Mouse (Mus musculus): ENCODE results near the gene Zfp62. TPM values are rescaled to one million over a fixed set of nuclear protein-coding genes. Genes with fewer than 3 reads are reported as not detected.

Gene Zfp62
- polyA plus RNA-seq, 1 experiment from 2014 or later, result 61.0 TPM

DNA sequence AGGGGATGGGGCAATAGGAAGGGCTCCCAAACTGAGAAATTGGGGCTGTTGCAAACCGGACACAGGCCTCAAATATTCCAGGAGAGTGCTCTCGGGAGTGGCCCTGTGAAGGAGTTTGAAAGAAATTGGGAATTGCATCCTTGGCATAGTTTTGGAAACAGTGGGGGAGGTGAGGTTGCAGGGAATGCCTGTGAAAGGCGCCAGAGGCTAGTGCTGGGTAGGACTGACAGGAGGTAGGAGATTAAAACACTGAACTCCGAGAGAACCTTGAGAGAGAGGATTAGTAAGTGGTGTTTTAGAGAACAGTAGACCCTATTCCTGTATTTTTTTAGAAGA lies 41.5 kb downstream of the Zfp62 start:
- Histone ChIP-seq H3K4me2 (replicated peaks) (peak overlapping the region; percentile 68), H3K4me3 (peak overlapping the region; percentile 57), H3K36me3 (no peaks in the 10 kb centered on the region), H3K9ac (peak overlapping the region; percentile 59), H3K9me3 (no peaks in the 10 kb centered on the region), H3K27ac (no peak overlapping the region), H3K27me3 (replicated peaks) (no peaks in the 10 kb centered on the region), H3K4me1 (peaks cover 15% of the 10 kb centered on the region)
- ATAC-seq (ENCODE audit: low FRiP score, low read depth), result no peak
- WGBS, result 2% methylated on average over 4 of the region's 4 CpGs

DNA sequence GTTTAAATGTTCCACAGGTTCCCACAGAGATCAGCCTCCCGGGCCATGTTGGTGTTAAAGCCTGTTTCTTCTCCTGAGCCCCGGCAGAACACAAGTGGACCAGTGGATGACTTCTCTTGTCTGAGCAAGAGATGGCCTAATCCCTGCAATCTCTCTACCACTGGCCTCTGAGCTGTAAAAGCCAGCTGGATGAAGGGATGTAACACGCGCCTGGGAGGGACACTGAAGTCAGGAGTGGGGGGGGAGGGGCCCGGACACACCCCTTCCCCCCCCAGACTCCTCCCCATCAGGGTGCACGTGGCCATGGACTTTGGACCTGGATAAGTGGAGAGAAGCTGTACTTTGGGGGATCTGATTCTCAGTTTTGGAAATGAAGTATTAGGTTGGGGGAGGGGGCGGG lies 42.1 kb downstream of the Zfp62 start:
- no peak overlapping the region for H3K27ac ChIP-seq
- no peaks in the 10 kb centered on the region for H3K36me3 ChIP-seq
- H3K9ac ChIP-seq, result no peak overlapping the region
- ATAC-seq (ENCODE audit: low FRiP score, low read depth), result no peak
- H3K4me1 ChIP-seq, result peaks cover 17% of the 10 kb centered on the region
- H3K9me3 ChIP-seq, result no peaks in the 10 kb centered on the region
- H3K27me3 ChIP-seq (replicated peaks), result no peaks in the 10 kb centered on the region
- peak overlapping the region; percentile 68 for H3K4me2 ChIP-seq (replicated peaks)
- H3K4me3 ChIP-seq, result no peak overlapping the region
- 26% methylated on average over 7 of the region's 7 CpGs for WGBS

DNA sequence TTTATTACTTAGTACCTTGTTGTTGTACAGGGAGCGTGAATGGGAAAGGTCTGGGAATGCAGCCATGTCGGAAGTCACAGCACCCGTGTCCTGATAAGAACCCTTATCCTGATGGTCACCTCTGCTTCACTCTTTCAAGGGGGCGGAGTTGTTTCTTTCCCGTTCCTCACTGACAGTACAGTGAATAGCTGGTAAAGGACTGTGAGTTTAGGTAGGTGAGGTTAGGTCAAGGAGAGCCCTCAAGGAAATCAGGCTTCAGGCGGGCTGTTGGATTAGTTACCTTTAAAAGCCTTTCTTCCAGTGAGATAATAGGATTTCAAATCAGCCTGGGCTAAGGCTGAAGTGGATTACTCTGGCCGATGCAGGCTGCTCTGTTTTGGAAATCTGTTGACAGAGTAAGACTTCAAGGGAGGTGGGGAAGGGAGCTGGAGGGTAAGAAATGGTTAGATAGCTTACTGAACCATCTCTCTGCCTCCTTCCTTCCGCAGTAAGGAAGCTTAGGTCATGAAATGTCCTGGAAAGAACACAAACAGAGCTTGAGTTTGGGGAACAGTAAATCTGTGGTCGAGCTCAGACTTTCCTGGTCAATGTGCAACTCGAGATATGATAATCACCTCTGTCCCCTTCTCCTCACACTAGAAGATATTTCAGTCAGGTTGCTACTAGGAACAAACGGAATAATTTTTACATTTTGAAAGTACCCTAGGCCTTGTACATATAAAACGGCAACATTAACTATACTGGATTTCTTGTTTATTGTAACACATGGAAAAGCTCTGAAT lies 42.7 kb downstream of the Zfp62 start:
- Histone ChIP-seq H3K4me2 (replicated peaks) (peak overlapping the region; percentile 68), H3K9ac (no peak overlapping the region), H3K27me3 (replicated peaks) (no peaks in the 10 kb centered on the region), H3K4me1 (peaks cover 22% of the 10 kb centered on the region), H3K4me3 (no peak overlapping the region), H3K9me3 (no peaks in the 10 kb centered on the region), H3K36me3 (no peaks in the 10 kb centered on the region), H3K27ac (no peak overlapping the region)
- WGBS, result 42% methylated on average over 12 of the region's 12 CpGs
- ATAC-seq (ENCODE audit: low FRiP score, low read depth), result no peak

DNA sequence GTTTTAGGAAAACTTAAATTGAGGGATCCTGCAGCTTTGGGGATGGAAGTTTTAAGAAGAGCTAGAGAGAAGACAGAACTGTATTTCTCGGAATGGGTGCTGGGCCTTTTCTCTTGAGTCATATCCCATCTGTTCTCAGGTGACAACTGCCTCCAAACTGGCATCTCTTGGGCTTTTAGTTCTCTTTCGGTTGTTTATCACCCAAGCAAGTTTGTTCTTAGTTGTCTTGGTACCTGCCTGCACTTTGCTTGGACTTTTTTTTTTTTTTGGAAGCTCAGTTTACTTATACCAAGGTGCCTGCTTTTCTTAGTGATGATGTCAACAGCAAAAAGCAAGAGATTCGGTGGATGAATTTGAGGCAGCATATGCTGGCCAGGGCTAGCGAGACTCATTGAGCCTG lies 43.4 kb downstream of the Zfp62 start:
- Histone ChIP-seq H3K36me3 (no peaks in the 10 kb centered on the region), H3K4me3 (no peak overlapping the region), H3K9me3 (no peaks in the 10 kb centered on the region), H3K4me2 (replicated peaks) (no peak overlapping the region), H3K27me3 (replicated peaks) (no peaks in the 10 kb centered on the region), H3K9ac (no peak overlapping the region), H3K27ac (no peak overlapping the region), H3K4me1 (peaks cover 27% of the 10 kb centered on the region)
- no peak for ATAC-seq (ENCODE audit: low FRiP score, low read depth)
- WGBS, result 90% methylated on average over 4 of the region's 4 CpGs

DNA sequence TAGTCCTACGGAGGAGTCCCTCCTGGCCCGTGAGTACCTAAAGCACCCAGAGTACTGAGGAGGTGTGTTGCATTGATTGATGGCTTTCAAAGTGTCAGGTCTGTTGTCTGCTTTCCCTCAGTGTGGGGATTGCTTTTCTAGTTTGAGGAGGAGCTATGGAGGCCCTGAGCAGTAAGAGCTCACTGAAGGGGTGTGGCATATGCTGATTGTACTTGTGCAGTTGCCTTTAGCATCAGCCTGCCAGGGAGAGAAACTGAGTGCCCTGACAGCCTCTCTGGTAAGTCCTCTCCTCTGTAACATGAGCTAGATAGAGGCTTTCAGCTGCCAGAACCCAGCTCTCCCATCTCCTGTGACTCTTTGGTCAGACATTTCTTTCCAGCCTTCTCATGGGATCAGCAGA lies 44.2 kb downstream of the Zfp62 start:
- Histone ChIP-seq H3K4me1 (peaks cover 27% of the 10 kb centered on the region), H3K9ac (peak overlapping the region; percentile 40; the same call in 1 of the 2 replicates), H3K27ac (no peak overlapping the region), H3K9me3 (no peaks in the 10 kb centered on the region), H3K4me2 (replicated peaks) (no peak overlapping the region), H3K36me3 (no peaks in the 10 kb centered on the region), H3K27me3 (replicated peaks) (no peaks in the 10 kb centered on the region), H3K4me3 (no peak overlapping the region)
- WGBS, result 56% methylated on average over 2 of the region's 2 CpGs
- ATAC-seq (ENCODE audit: low FRiP score, low read depth), result no peak

DNA sequence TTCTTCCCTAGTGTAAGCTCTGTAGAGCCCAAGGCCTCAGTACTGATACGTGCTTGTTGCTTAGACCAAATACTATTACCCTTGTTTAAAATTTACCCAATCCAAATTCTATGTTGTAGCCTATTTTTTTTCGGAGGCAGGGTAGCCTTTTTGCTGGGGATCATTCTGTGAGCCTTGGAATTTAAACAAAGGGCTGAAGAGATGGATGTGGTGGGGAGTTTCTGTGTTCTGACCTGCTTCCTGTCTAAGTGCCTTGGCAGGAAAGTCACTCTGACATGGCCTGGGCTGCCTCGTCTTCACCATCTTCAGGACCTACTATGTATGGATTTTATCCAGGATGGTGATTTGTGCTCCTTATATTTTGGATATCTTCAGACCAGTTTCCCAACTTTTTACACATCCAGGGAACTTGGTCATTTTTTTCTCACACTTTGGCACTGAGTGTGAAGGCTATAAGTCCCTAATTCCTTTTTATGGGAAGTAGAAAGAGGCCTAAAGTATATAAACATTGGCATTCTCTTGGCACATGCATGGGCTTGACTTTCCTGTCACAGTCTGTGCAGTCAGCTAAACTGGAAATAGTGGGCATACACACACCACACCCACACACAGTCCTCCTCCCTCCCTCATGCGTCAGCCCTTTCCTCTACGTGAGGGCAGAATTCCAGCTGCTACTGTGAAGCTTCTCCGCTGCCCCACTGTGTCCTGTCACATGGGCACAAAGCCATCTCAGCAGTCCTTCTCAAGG lies 45.3 kb downstream of the Zfp62 start:
- Histone ChIP-seq H3K27me3 (replicated peaks) (no peaks in the 10 kb centered on the region), H3K27ac (no peak overlapping the region), H3K4me3 (no peak overlapping the region), H3K9ac (no peak overlapping the region), H3K4me1 (peaks cover 27% of the 10 kb centered on the region), H3K36me3 (no peaks in the 10 kb centered on the region), H3K4me2 (replicated peaks) (no peak overlapping the region), H3K9me3 (no peaks in the 10 kb centered on the region)
- 72% methylated on average over 6 of the region's 6 CpGs for WGBS
- no peak for ATAC-seq (ENCODE audit: low FRiP score, low read depth)

DNA sequence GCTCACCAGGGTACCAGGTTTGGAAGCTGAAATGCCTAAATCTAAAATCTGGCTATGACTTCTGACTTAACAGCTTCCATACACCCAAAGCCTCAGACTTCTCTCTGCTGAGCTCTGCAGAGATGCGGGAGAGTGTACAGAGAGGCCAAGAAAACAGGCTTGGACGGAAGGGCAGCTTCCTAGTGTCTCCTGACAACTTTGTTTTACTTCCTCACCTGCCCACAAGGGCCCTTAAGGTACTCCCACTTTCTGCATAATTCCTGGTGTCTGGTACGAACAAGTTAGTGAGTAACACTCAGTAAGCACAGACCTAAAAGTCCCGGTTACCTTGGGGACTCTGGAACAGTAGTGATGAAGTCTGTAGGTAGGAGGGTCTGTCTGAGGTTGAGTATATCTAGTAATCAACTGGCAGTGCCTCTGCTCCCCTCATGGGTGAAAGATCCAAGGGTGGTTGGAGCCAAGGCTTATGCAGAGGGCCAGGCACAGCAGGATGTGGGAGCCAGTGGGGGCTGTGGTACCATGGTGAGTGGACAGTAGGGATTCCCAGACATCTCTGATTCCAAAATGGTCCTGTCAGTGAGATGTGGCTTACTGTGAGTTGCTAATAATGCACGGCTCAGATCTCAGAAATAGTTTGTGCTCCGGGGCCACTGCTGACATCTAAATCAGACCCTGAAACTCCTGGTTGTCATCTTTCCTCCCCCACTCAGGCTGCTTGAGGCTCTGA lies 46.0 kb downstream of the Zfp62 start:
- no peaks in the 10 kb centered on the region for H3K27me3 ChIP-seq (replicated peaks)
- no peak overlapping the region for H3K27ac ChIP-seq
- H3K36me3 ChIP-seq, result no peaks in the 10 kb centered on the region; the same call in 1 of the 2 replicates
- H3K4me2 ChIP-seq (replicated peaks), result peak overlapping the region; percentile 87; the same call in 1 of the 2 replicates
- ATAC-seq (ENCODE audit: low FRiP score, low read depth), result no peak
- no peak overlapping the region for H3K4me3 ChIP-seq
- H3K4me1 ChIP-seq, result peaks cover 27% of the 10 kb centered on the region
- H3K9me3 ChIP-seq, result no peaks in the 10 kb centered on the region
- H3K9ac ChIP-seq, result no peak overlapping the region
- WGBS, result 82% methylated on average over 6 of the region's 6 CpGs

DNA sequence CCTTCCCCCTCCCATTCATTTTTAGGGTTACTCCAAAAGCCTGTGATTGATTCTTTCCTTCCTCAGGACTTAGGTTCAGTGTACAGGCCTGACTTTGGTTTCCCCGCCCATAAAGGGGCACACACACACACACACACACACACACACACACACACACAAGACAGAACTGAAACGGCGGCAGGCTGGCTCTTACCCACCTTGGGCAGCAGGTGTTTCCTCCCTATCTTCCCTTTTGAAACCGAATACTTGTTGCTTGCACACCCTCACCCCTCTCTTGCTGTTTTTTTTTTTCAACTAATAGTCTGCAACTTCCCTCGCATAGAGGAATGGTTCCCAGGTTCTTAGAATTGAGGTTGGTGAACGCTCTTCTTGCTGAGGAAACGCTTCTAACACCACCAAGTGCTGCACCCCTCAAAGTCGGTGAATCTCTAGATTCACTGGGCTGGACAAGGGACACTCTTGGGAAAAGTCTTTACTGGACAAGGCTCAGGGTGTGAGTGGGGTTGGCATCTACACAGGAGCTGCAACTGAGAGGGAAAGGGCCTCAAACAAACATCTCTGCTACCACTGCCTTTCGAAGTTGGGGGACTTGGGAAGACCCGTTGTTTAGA lies 46.8 kb downstream of the Zfp62 start:
- H3K27ac ChIP-seq, result no peak overlapping the region
- peak overlapping the region; percentile 80 for H3K9ac ChIP-seq
- peaks cover 23% of the 10 kb centered on the region for H3K4me1 ChIP-seq
- no peak; the same call in 1 of the 2 replicates for ATAC-seq (ENCODE audit: low FRiP score, low read depth)
- H3K4me3 ChIP-seq, result peak overlapping the region; percentile 60
- H3K9me3 ChIP-seq, result no peaks in the 10 kb centered on the region
- no peaks in the 10 kb centered on the region for H3K27me3 ChIP-seq (replicated peaks)
- H3K36me3 ChIP-seq, result peaks cover 7% of the 10 kb centered on the region
- WGBS, result 27% methylated on average over 10 of the region's 10 CpGs
- H3K4me2 ChIP-seq (replicated peaks), result peak overlapping the region; percentile 87

DNA sequence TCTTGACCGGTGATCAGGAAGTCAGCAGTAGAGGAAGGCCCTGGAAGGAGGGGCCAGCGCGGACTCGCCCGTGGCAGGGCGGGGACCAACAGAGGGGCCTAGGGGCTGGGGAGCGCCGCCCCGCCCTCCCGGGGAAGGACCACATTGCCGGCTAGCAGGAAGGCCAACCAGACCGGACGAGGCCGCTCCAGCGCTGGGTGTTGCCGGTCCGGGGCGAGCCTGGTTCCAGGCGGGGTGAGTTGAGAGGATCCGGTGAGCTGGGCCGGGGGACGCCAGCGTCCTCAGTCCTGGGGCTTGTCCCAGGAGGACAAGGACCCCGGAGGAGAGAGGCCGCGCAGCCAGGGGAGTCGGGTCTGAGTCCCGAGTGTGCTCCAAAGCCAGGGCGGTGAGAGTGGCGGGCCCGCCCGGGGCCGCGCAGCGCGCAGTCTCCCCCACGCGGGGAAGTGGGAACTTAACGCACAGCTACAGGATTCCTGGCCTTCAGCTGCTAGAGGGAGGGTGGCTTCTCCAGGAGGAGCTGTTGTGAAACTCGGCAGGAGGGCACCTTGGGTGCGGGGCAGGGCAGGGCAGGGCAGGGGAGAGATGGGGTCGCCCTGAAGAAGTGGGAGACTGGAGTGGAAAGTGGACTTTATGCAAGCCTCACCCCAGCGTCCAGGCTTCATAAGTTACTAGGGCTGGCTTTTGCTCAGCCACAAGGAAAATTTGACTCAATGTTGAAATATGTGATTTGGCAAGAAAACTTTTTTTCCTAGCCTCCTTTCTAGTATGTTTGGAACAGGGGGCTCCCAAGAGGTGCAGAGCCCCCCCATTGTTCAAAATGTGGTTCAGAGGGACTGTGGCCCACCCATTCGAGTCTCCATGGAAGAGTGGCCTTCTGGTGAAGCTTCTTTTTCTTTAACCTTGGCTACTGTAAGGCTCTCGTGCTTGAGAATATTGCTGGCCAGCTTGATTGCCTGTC lies 47.6 kb downstream of the Zfp62 start:
- H3K27ac ChIP-seq, result no peak overlapping the region
- no peaks in the 10 kb centered on the region for H3K9me3 ChIP-seq
- peaks cover 15% of the 10 kb centered on the region for H3K4me1 ChIP-seq
- WGBS, result 3% methylated on average over 44 of the region's 45 CpGs
- H3K4me2 ChIP-seq (replicated peaks), result peak overlapping the region; percentile 87
- H3K36me3 ChIP-seq, result peaks cover 9% of the 10 kb centered on the region
- ATAC-seq (ENCODE audit: low FRiP score, low read depth), result peak; percentile 90
- peak overlapping the region; percentile 80 for H3K9ac ChIP-seq
- peak overlapping the region; percentile 60 for H3K4me3 ChIP-seq
- no peaks in the 10 kb centered on the region for H3K27me3 ChIP-seq (replicated peaks)

DNA sequence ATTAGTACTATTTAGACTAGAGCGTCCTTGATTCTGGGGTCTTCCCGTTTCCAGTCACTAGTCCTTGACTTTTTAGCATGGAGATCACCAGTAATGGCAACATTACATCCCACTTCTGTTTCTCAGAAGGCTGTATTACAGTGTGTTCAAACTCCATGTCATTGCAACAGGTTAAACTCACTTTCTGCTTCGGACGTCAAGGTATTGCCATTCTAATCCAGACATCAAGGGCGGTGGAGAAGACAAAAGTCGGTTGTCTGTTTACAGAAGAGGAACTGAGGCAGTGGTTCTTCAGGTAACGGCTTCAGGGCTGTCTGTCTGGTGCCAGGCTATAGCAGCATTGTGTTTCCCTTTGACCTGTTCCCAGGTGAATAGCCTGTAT lies 48.3 kb downstream of the Zfp62 start:
- Histone ChIP-seq H3K9me3 (no peaks in the 10 kb centered on the region), H3K4me2 (replicated peaks) (peak overlapping the region; percentile 87), H3K27ac (no peak overlapping the region), H3K4me1 (peaks cover 12% of the 10 kb centered on the region), H3K9ac (peak overlapping the region; percentile 80; the same call in 1 of the 2 replicates), H3K27me3 (replicated peaks) (no peaks in the 10 kb centered on the region), H3K36me3 (peaks cover 9% of the 10 kb centered on the region), H3K4me3 (peak overlapping the region; percentile 60; the same call in 1 of the 2 replicates)
- WGBS, result 72% methylated on average over 7 of the region's 7 CpGs
- ATAC-seq (ENCODE audit: low FRiP score, low read depth), result no peak

DNA sequence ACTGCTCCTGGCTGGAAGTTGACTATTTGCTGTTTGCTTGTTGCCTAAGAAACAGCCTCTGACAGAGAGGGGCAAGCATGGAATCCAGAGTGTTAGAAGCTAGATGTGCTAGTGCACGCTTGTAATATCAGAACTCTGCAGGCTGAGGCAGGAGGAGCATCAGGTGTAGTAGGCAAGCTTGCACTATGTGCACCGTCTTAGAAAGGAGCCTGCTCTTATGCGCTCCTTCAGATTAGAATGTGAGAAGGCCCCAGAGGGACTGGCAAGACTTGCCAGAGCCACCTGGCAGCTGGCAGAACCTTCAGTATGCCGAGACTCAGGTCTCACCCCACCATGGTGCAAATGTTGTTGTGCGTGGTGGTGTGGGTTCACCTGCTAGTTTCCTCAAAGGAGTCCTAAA lies 49.0 kb downstream of the Zfp62 start:
- Histone ChIP-seq H3K4me1 (peaks cover 12% of the 10 kb centered on the region), H3K9me3 (no peaks in the 10 kb centered on the region), H3K27ac (no peak overlapping the region), H3K27me3 (replicated peaks) (no peaks in the 10 kb centered on the region), H3K36me3 (peaks cover 9% of the 10 kb centered on the region), H3K4me3 (no peak overlapping the region), H3K9ac (no peak overlapping the region), H3K4me2 (replicated peaks) (peak overlapping the region; percentile 87; the same call in 1 of the 2 replicates)
- no peak for ATAC-seq (ENCODE audit: low FRiP score, low read depth)
- 89% methylated on average over 5 of the region's 5 CpGs for WGBS
